Mouse (Mus musculus) spleen, adult 2 months (tissue): ENCODE measurements around the gene Elovl7.

Experiments used
- CTCF ChIP-seq: fragments of 200-500 bp; IDR thresholded peaks from 2 replicates; pipeline ENCODE4 v1.5.1; 2011; ENCODE audit warnings: mild to moderate bottlenecking, inconsistent platforms; ENCODE audit not compliant: insufficient read depth, insufficient read length, insufficient replicate concordance; ENCODE audit errors: extremely low read depth
- POLR2A ChIP-seq: fragments of 200-500 bp; IDR thresholded peaks from 2 replicates; pipeline ENCODE4 v1.6.1; 2011; ENCODE audit warnings: low read depth, low read length, inconsistent platforms

- TF ChIP-seq POLR2A: no peak
- no peak for TF ChIP-seq CTCF
Measured at GRCm38 (mm10) chr13:108298241-108298640, 84.0 kb downstream of the Elovl7 start.
